Mouse (Mus musculus) olfactory bulb, adult 2 months (tissue): ENCODE results near the gene Arsj.

Experiments
- CTCF ChIP-seq: fragments of 200-500 bp; IDR thresholded peaks from 2 replicates; pipeline ENCODE4 v1.5.1; 2012; ENCODE audit warnings: low read depth, mild to moderate bottlenecking, low read length, moderate library complexity; ENCODE audit not compliant: insufficient read depth
- POLR2A ChIP-seq: fragments of 200-500 bp; IDR thresholded peaks from 2 replicates; pipeline ENCODE4 v1.6.1; 2012; ENCODE audit warnings: mild to moderate bottlenecking, low read depth, low read length, moderate library complexity; ENCODE audit not compliant: insufficient read depth

- TF ChIP-seq POLR2A, result no peak
- no peak for TF ChIP-seq CTCF
These were observed 1.1 kb downstream of the Arsj start for GRCm38 (mm10) chr3:126364555-126364954.
